Mouse (Mus musculus): ENCODE data around the gene Nxph4. TPM values are rescaled to one million over a fixed set of nuclear protein-coding genes. Genes with fewer than 3 reads are reported as not detected.

The Nxph4 gene
- polyA plus RNA-seq, 1 experiment = not detected

DNA sequence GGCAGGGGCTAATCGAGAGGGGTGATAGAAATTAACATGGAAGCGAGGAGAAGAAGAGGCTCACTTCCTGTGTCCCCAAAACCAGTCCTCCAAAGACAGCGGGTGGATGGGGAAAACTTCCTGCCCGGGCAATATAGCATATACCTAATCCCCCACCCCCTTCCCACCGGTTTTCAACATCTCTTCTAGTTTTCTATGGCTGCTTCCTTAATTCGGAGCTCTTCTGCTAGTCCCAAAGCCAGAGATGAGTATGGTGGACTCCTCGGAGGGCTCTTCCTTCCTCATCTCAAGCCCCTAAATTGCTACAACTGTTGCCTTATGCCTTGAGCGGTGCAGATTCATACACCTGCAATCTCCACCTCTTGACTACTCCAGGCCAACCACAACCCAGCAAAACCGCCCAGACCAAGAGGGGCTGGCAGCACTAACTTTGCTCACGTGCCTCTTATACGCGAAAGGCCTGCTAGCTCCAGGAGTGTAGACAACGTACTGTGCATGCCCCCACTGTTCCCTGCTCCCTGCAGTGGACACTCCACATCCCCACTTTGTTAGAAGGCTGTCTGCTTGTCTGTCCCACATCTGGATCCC lies 20.2 kb downstream of the Nxph4 start:
- peaks cover 13% of the 10 kb centered on the region; the same call in 1 of the 2 replicates for H3K9me3 ChIP-seq (ENCODE audit: control insufficient read depth, low read length)
- peaks cover 80% of the 10 kb centered on the region for H3K4me1 ChIP-seq (ENCODE audit: control insufficient read depth)
- TF ChIP-seq GATA1 (IDR thresholded peaks at IDR 0.05; ENCODE audit: low read length) = no peak
- TF ChIP-seq TAL1 (IDR thresholded peaks at IDR 0.05; ENCODE audit: low read length) = no peak
- peaks cover 27% of the 10 kb centered on the region for H3K36me3 ChIP-seq (ENCODE audit: control insufficient read depth)
- peak overlapping the region; percentile 39 for H3K4me3 ChIP-seq (replicated peaks)
- peaks cover 77% of the 10 kb centered on the region for H3K27me3 ChIP-seq (ENCODE audit: control insufficient read depth)

DNA sequence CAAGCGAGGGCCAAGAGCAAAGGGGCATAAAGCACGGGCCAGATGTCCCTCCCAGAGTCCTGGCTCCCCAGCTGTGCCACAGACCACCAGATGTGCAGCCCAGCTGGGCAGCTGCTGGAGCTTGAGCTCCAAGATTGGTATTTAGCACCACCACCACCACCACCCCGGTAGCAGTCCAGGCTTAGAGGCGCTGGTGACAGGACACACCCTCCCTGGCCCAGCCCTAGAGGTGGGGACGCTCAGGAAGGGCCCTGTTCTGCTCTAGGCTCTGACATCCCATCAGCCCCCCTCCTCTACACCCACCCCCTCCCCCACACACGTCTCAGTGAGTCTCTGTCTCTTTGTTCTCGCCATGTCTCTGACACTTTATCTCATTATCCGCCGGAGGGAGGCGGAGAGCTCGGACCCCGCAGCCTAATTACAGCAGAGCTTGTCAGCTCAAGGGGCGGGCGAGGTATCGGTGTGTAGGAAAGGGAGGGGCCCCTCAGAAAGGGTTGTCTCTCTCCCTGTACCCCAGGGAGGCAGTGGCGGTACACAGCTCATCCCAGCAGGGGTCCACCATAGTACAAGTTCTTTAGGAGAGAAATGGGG lies 20.8 kb downstream of the Nxph4 start:
- H3K4me3 ChIP-seq (replicated peaks) = peak overlapping the region; percentile 39
- peaks cover 83% of the 10 kb centered on the region for H3K27me3 ChIP-seq (ENCODE audit: control insufficient read depth)
- H3K36me3 ChIP-seq (ENCODE audit: control insufficient read depth) = peaks cover 21% of the 10 kb centered on the region
- TF ChIP-seq GATA1 (IDR thresholded peaks at IDR 0.05; ENCODE audit: low read length) (no peak), TAL1 (IDR thresholded peaks at IDR 0.05; ENCODE audit: low read length) (no peak)
- peaks cover 82% of the 10 kb centered on the region for H3K4me1 ChIP-seq (ENCODE audit: control insufficient read depth)
- H3K9me3 ChIP-seq (ENCODE audit: control insufficient read depth, low read length) = peaks cover 13% of the 10 kb centered on the region; the same call in 1 of the 2 replicates

DNA sequence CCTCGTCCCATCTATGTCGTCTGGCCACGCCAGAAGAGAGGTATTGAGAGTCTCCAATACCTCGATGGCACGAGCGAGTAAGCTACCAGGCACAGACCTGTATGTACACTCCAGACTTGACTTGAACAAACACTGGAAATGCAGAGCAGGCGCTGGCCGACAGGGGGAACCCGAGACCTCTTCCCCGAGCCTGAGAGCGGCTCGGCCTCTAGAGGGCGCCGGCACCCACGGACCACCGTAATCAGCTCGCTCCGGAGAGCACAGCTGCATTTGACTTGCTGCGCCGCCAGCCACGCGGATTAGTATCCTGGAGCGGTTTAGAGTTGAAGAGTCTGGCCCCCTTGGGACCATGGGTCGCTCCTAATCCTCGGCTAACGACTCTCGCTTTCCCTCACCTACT lies 21.5 kb downstream of the Nxph4 start:
- H3K4me3 ChIP-seq (replicated peaks) = peak overlapping the region; percentile 39
- TF ChIP-seq TAL1 (IDR thresholded peaks at IDR 0.05; ENCODE audit: low read length) = no peak
- TF ChIP-seq GATA1 (IDR thresholded peaks at IDR 0.05; ENCODE audit: low read length) = no peak
- peaks cover 91% of the 10 kb centered on the region for H3K27me3 ChIP-seq (ENCODE audit: control insufficient read depth)
- peaks cover 13% of the 10 kb centered on the region; the same call in 1 of the 2 replicates for H3K9me3 ChIP-seq (ENCODE audit: control insufficient read depth, low read length)
- peaks cover 13% of the 10 kb centered on the region for H3K36me3 ChIP-seq (ENCODE audit: control insufficient read depth)
- peaks cover 81% of the 10 kb centered on the region for H3K4me1 ChIP-seq (ENCODE audit: control insufficient read depth)

DNA sequence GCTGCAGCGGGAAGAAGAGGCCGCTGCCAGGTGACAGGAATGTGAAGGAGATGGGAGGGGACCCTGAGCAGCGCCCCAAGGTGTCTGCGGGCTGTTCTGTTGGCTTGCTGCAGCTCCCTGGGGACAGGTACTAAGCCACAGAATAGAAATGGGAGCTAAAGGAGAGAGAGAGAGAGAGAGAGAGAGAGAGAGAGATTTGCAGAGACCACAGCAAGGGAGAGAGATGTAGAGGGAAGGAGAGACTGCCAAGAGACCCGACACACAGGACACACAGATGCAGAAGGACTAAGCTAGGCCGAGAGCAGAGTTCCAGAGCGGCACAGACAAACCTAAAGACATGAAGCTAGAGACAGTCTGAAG lies 22.1 kb downstream of the Nxph4 start:
- TF ChIP-seq GATA1 (IDR thresholded peaks at IDR 0.05; ENCODE audit: low read length) (no peak), TAL1 (IDR thresholded peaks at IDR 0.05; ENCODE audit: low read length) (no peak)
- H3K27me3 ChIP-seq (ENCODE audit: control insufficient read depth) = peaks cover 96% of the 10 kb centered on the region
- no peak overlapping the region for H3K4me3 ChIP-seq (replicated peaks)
- peaks cover 7% of the 10 kb centered on the region for H3K36me3 ChIP-seq (ENCODE audit: control insufficient read depth)
- peaks cover 75% of the 10 kb centered on the region for H3K4me1 ChIP-seq (ENCODE audit: control insufficient read depth)
- peaks cover 13% of the 10 kb centered on the region; the same call in 1 of the 2 replicates for H3K9me3 ChIP-seq (ENCODE audit: control insufficient read depth, low read length)

DNA sequence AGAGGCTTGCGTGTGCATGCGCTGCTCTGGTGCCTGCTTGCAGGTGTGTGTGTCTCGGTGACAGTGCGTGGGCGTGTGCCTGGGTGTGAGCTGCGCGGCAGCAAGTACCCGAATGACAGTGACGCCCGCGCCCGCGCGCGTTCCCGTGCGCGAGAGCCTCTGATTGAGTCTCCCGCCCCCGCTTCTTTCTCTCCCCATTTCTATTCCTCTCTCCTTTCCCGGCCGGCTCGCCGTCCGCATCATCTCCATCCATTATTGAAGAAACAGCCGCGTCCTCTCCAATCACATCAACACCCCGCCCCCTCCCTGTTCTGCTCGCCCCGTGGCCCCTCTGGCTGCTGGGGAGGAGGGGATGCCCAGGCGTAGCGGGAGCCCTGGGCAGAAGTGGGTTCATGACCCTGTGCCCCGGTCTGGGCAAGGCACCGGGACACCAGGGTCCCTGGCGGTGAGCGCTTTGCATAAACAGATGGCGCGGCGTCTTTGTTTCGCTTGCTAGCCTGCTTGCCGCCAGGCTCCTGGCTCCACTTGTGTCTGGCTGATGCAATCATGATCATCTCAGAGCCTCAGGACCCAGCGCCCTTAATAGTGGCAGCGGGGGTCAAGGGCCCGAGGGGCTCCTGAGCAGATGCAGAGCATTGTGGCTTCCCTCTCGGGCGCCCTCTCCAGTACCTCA lies 22.6 kb downstream of the Nxph4 start:
- peaks cover 13% of the 10 kb centered on the region; the same call in 1 of the 2 replicates for H3K9me3 ChIP-seq (ENCODE audit: control insufficient read depth, low read length)
- peaks cover 99% of the 10 kb centered on the region for H3K27me3 ChIP-seq (ENCODE audit: control insufficient read depth)
- H3K4me3 ChIP-seq (replicated peaks) = peak overlapping the region; percentile 30
- TF ChIP-seq GATA1 (IDR thresholded peaks at IDR 0.05; ENCODE audit: low read length) = no peak
- TF ChIP-seq TAL1 (IDR thresholded peaks at IDR 0.05; ENCODE audit: low read length) = no peak
- H3K36me3 ChIP-seq (ENCODE audit: control insufficient read depth) = peaks cover 2% of the 10 kb centered on the region
- peaks cover 70% of the 10 kb centered on the region for H3K4me1 ChIP-seq (ENCODE audit: control insufficient read depth)

DNA sequence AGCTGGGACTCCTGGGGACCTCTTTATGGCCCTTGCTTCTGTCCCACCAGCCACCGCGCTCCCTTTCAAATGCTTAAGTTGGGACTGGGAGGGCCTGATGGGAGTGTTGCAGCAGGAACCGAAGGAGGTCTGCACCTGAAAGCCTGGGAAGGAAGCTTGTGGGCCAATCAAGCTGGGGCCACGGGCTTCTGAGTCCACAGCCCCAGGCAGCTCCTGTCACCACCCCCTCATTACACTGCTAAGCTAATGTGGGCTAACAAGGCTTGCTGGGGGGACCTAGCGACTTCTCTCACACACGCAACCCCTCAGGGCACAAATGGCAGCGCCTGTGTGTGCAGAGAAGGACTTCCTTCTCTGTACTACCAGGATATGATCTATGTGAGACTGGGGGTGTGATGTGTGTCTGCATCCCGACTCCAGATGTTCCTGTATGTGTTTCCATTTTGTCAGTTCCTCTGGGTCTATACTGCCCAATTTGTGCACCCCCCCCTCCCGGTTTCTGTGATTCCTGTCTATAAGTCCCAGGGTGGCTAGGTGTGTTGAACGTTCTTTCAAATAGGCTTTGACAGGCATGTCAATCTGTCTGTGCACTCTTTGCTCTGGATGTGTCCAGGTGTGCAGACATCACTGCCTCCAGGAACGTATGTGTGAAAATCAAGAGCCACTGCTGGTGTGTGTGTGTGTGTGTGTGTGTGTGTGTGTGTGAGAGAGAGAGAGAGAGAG lies 23.3 kb downstream of the Nxph4 start:
- H3K4me1 ChIP-seq (ENCODE audit: control insufficient read depth) = peaks cover 63% of the 10 kb centered on the region
- peaks cover 93% of the 10 kb centered on the region for H3K27me3 ChIP-seq (ENCODE audit: control insufficient read depth)
- TF ChIP-seq TAL1 (IDR thresholded peaks at IDR 0.05; ENCODE audit: low read length) = no peak
- no peak for TF ChIP-seq GATA1 (IDR thresholded peaks at IDR 0.05; ENCODE audit: low read length)
- H3K4me3 ChIP-seq (replicated peaks) = no peak overlapping the region
- no peaks in the 10 kb centered on the region for H3K36me3 ChIP-seq (ENCODE audit: control insufficient read depth)
- peaks cover 13% of the 10 kb centered on the region; the same call in 1 of the 2 replicates for H3K9me3 ChIP-seq (ENCODE audit: control insufficient read depth, low read length)

DNA sequence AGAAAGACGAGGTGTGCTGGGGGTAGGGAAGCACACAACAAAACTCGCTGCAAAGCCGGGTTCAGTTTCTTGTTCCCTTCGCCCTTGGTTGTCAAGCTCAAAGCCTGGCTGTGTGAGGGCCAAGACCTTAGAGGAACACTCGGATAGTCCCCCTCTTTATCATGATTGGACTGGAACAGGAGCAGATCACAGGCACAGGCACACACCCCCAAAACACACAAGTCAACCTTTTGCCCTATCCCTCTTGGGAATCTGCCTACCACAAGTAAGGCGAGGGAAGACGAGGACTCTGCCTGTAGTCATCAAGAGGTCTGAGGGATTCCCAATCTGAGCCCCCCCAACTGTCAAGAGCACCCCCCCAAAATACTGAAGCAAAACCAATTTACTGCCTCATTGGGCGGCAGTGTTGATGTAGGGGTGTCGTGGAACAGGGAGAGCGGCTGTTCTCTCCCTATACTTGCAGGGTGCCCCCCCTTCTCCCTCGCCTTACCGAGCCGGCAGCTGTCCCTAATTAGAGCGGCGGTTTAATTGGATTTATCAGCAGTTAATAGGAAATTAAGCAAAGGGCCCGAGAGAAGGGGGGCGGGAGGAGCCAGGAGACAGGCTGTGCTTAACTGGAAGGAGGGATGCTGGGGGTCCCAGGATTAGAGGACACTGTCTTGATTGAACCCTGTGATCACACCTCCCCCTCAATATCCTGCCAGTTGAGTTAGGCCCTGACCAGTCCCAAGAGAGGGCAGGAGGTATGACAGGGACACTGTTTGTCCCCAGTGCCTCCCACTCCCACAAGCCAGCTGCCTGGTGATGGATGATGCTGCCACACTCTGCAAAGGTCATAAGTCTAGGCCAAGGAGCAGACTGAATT lies 24.3 kb downstream of the Nxph4 start:
- Histone ChIP-seq H3K4me1 (ENCODE audit: control insufficient read depth) (peaks cover 53% of the 10 kb centered on the region), H3K9me3 (ENCODE audit: control insufficient read depth, low read length) (peaks cover 13% of the 10 kb centered on the region; the same call in 1 of the 2 replicates), H3K36me3 (ENCODE audit: control insufficient read depth) (no peaks in the 10 kb centered on the region), H3K4me3 (replicated peaks) (no peak overlapping the region), H3K27me3 (ENCODE audit: control insufficient read depth) (peaks cover 83% of the 10 kb centered on the region)
- TF ChIP-seq TAL1 (IDR thresholded peaks at IDR 0.05; ENCODE audit: low read length) = no peak
- no peak for TF ChIP-seq GATA1 (IDR thresholded peaks at IDR 0.05; ENCODE audit: low read length)
